Mouse (Mus musculus): ENCODE results near the gene Zswim1.
"Not testable (repeated sequence)": the region's sequence is repeated elsewhere in the genome, so short reads cannot be mapped to it uniquely, and the experiment has no call there.

Gene Zswim1

GRCm38 (mm10) chr2:164793236-164793635 is 29.2 kb upstream of the Zswim1 start:
- DNase-seq (ENCODE audit: low spot score in 2 of 2), result peak; percentile 44 to 54

GRCm38 (mm10) chr2:164793772-164794171 is 28.7 kb upstream of the Zswim1 start:
- DNase-seq (ENCODE audit: low spot score in 2 of 2), result no peak

DNA sequence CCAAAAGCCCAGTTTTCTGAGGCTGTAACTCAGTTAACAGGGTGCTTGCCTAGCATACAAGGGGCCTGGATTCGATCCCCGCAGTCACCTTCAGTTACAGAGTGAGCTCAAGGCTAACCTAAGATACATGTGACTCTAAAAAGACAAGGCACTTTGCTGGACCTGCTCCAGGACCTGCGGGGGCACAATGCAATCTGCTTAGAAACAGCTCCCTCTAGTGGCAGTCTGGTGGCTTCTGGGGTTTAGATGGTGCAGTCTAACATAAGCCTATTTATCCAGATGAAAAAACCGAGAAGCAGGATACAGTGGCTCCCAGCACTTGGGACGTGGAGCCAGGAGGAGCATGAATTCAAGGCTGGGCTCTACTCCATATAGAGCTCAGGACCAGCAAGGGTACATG is 28.2 kb upstream of the Zswim1 start:
- DNase-seq (ENCODE audit: low spot score in 2 of 2), result peak; percentile 67 to 81

DNA sequence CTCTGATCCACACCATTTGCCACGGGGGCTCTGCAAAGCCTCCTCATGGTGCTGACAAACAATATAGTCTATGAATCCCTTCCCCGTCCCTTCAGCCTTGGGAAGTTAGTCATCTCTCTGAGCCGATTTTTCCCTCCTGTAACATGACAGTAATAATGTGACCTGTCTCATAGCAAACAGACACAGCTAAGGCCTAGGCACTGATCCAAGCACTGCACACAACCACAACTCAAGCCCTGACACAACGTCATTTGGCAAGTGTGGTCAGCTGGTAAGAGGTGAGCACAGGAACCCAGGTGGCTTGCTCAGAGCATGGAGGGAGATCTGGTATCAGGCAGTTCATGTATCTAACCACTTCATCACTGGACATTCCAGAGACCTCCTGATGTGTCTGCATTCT is 26.6 kb upstream of the Zswim1 start:
- DNase-seq (ENCODE audit: low spot score in 2 of 2), result no peak

DNA sequence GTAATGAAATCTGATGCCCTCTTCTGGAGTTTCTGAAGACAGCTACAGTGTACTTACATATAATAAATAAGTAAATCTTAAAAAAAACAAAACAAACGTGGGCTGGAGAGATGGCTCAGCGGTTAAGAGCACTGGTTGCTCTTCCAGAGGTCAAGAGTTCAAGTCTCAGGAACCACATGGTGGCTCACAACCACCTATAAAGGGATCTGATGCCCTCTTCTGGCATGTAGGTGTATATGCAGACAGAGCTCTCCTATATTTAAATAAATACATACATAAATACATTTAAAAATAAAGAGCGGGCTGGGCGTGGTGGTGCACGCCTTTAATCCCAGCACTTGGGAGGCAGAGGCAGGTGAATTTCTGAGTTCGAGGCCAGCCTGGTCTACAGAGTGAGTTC is 23.9 kb upstream of the Zswim1 start:
- DNase-seq (ENCODE audit: low spot score in 2 of 2), result not testable (repeated sequence)

DNA sequence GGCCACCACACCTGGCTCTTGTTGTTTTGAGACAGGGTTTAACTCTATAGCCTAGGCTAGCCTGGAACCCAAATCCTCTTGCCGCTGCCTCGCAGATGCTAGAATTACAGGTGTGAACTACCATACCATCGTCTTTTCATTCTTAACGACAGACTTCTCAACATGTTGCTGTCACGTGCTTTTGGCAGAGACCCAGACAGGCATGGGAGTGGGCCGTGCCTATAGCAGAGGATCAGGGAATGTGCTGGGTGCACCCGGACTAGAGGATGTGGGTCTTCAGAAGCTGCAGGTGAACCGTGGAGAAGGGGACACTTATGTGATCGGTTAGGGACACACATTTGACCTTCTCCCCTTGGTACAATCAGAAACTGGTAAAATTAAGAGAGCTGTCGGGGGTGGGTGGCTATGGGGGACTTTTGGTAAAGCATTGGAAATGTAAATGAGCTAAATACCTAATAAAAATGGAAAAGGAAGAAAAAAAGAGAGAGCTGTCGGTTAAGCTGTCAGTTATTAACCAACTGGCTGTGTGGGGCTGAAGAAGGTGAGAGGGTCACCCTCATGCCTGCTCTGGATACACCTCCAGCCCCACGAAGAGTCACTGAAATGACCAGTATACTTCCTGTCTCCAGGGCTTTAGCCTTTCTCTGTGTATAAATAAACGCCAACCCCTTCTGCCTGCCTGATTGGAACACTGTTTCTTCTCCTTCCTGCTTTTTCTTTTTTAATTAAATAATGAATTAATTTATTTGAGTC is 22.1 kb upstream of the Zswim1 start:
- no peak for DNase-seq (ENCODE audit: low spot score in 2 of 2)

- DNase-seq (ENCODE audit: low spot score in 2 of 2), result no peak
Measured at GRCm38 (mm10) chr2:164803201-164803920, 19.1 kb upstream of the Zswim1 start.

DNA sequence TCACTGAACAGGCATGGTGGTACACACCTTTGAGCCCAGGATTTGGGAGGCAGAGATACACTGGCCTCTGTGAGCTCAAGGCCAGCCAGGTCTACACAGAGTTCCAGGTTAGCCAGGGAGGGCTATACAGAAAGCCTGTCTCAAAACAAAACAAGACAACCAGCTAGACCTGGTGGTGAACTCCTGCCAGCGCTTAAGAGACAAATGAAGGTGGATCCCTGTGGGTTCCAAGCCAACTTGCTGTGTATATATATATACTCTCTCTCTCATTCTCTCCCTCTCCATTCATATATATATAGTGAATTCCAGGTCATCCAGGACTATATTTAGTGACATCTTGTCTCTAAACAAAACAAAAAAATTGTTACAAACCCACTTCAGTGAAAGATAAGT is 18.6 kb upstream of the Zswim1 start:
- DNase-seq (ENCODE audit: low spot score in 2 of 2), result no peak

DNA sequence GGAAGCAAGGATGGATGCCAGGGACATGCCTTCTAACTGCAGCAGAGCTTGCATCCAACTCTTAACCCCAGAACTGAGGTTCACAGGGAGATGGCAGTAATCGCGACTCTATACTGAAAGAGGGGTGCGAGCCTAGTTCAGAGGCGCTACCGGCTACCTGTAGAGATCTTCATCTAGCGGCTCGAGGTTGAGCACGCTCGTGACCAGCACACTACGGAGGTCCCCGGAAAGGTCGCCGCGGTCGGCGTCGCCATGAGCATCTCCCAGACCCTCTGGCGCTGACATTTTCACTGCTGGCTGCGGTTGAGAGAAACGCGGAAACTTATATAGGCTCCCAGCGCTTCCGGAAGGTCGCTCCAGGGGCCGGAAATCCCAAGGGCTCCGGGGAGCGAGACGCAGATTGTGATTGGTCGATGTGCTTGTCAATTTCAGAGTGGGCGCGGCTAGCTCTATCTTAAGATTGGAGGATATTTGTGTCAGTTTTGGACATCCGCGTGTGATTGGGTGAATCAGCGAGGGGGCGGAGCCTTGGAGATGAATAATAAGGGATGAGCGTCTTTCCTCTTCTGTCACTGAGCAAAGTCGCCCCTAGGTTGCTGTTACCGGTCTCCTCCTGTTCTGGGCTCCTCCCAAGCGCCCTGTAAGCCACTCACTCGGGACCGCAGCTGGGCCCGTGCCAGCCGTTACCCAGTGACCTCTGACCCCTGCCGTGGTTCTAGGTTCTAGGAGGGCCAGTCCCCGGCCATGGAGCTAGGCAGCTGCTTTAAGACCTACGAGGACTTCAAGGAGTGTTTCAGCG is 17.8 kb upstream of the Zswim1 start, which contains the start of the genes Acot8 and Zswim3:
Acot8 (minus strand) TSS at position 350 of the 799 bp plus-strand sequence.
Zswim3 (plus strand) TSS at position 566 of the 799 bp plus-strand sequence.
- peak; percentile 97 to 99 for DNase-seq (ENCODE audit: low spot score in 2 of 2)

- DNase-seq (ENCODE audit: low spot score in 2 of 2), result no peak
Measured at GRCm38 (mm10) chr2:164805332-164805718, 17.2 kb upstream of the Zswim1 start.

DNA sequence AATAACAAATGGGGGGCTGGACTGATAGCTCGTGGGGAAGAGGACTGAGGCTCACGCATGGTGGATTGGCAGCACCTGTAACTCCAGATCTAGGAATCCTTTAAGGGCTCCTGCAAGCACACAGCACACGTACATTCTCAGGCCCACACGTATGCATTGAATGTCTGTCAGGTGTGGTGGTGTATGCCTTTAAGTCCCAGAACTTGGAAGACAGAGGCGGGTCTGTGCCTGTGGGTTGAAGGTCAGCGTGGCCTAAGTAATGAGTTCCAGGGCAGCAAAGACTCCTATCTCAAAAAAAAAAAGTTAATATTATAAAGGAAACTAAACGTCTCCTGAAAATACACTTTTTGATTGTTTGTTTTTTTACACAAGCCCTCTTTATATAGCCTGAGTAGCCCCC is 15.9 kb upstream of the Zswim1 start:
- DNase-seq (ENCODE audit: low spot score in 2 of 2), result no peak

DNA sequence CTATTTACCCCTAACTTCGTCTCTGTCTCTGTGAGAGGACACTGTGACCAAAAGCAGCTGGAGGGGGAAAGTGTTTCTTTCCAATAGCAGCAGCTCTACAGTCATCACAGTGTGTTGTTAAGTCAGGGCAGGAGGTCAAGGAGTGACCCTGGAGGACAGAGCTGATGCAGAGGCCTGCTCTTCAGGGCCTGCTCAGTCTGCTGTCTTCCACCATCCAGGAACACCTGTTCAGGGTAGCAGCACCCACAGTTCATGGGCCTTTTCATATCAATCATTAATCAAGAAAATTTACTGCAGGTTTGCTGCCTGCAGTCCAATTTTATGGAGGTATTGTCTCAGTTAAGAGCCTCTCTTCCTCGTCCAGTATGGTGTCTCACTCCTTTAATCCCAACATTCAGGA is 8.9 kb upstream of the Zswim1 start:
- no peak for DNase-seq (ENCODE audit: low spot score in 2 of 2)

- DNase-seq (ENCODE audit: low spot score in 2 of 2), result no peak
Measured at GRCm38 (mm10) chr2:164815348-164815747, 7.1 kb upstream of the Zswim1 start.

DNA sequence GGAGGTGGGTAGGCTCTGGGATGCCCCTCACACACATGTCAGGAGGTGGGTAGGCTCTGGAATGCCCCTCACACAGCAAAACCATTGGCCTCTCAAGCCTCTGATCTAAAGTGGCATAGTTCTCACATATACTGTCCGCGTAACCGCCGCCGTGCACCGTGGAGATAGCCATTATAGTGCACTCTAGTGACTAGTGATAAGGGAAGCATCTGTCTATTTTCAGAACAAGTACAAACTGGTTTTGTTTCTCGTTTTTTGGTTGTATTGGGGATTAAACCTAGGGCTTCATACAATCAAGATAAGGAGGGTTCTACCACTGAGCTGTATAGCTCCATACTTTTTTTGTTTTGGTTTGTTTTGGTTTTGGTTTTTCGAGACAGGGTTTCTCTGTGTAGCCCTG is 6.7 kb upstream of the Zswim1 start:
- no peak for DNase-seq (ENCODE audit: low spot score in 2 of 2)

DNA sequence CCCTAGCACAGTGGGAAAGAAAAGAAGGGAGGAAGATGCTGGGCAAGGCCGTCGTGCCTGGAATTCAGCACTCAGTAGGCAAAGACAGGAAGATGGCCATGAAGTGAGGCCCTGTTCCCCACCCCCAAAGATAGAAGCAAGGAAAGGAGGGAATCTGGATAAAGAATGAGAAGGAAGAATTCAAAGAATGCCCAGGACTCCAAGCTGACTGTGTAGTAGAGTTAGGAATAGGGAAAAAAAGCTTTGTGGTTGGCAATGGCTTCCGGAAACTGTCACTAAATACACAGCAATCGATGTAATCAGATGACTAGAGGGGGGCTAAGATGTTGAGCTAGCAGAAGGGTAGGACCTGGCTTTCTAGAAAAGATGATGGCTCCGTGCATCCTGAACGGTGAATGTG is 5.3 kb upstream of the Zswim1 start:
- no peak for DNase-seq (ENCODE audit: low spot score in 2 of 2)

- DNase-seq (ENCODE audit: low spot score in 2 of 2), result no peak
Measured at GRCm38 (mm10) chr2:164817703-164818102, 4.8 kb upstream of the Zswim1 start.

GRCm38 (mm10) chr2:164821060-164821459 is 1.4 kb upstream of the Zswim1 start:
- DNase-seq (ENCODE audit: low spot score in 2 of 2), result no peak

DNA sequence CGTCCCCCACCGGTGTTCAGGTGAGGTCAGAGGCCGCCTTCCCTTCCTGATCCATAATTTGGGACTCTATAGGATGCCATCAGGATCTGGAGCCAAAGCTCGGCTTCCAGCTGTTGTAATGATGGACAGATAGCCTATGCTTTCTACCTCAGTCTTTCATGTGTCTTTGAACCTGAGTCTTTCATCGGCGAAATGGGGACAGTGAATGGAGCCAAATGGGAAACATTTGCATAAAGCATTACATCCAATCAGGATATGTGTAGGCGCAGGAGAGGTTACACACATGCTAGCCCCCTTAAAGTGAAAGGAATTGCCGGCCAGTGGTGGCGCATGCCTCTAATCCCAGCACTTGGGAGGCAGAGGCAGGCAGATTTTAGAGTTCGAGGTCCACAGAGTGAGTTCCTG is 697 bp downstream of the Zswim1 start:
- no peak for DNase-seq (ENCODE audit: low spot score in 2 of 2)

DNA sequence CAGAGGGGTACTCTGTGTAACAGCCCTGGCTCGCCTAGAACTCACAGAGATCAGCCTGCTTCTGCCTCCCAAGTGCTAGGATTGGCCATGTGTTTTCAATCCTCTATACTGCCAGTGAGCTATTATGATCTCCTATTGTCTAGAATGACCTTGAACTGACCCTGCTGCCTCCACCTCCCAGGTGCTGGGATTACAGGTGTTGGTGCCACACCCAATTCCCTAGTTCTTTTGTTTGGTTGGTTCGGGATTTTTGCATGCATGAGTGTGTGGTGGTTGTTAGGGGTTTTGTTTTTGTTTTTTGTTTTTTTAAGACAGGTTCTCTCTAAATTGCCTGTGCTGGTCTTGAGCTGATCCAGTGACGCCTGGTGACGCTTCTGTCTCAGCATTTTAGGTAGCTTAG is 1.5 kb downstream of the Zswim1 start:
- DNase-seq (ENCODE audit: low spot score in 2 of 2), result no peak

DNA sequence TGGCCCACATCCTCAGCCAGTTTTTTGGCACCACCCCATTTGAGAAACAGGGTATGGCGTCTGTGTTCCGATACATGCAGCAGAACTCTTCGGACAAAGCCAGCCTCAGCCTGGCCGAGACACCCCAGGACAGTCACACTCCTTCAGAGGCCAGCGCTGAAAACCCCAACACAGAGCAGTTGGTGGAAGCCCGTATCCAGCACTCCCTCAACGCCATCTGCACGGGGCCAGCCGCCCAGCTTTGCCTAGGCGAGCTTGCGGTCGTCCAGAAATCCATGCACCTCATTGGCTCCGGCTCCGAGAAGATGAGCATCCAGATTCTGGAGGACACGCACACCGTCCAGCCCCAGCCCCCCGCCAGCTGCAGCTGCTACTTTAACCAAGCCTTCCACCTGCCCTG is 3.0 kb downstream of the Zswim1 start:
- no peak for DNase-seq (ENCODE audit: low spot score in 2 of 2)

DNA sequence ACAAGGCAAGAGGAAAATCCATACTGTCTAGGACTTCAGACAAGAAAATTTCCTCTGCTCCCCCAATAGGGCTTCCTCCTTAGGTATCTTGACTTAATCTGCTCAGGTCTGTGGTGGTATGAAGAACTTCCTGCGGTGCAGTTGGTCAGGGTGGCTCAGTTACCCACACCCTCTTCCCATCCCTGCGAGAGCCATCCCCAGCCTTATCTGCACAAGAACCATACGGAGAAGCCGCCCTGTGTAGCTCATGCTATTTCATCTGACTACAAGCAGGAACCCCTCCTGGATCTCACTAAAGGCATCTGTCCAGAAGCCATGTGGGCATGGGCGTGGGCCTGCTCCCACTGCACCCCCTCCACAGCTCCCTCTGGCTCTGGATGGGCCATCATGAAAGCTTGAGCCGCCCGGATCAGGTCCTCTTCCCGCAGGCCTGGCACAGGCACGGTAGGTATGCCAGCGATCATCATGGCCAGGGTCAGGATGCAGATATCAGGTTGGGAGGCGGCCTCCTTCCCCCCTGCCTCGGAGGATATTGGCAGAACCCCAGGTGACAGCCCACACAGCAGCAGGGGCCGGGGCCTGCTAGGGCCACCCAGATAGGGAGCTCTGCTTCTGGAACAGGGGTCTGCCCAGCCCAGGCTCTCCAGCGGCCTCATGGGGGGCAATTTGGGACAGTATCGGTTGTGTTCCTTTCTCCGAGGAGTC is 4.8 kb downstream of the Zswim1 start:
- no peak for DNase-seq (ENCODE audit: low spot score in 2 of 2)

DNA sequence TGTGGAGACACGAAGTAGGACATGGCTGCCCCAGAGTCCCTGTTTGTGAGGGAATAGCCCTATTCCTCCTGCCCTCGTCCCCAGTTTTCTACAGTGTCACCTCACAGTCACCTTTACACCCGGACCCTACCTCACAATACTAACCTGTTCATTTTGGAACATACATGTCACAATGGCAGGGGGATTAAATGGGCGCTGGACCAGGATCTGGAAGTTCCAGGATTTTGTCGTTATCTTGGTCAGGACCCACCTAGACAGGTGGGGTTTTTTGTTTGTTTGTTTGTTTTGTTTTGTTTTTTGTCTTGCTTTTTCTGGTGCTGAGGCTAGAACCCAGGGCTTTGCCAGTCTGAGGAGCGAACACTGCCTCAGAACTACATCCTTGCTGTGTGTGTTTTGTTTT is 6.0 kb downstream of the Zswim1 start, which contains the start of gene Spata25:
Spata25 (minus strand) TSS at position 101 of the 400 bp plus-strand sequence.
- DNase-seq (ENCODE audit: low spot score in 2 of 2), result no peak
